Mouse (Mus musculus) splenic B cell, adult 2 months (primary cell): Measurements from ENCODE around the gene Timp3.

ENCODE experiments used
- DNase-seq: peaks from one replicate; pipeline ENCODE4 v3.0.0-alpha.2; 2011; ENCODE audit warnings: low read depth, low spot score
- H3K27me3 ChIP-seq: 2 replicates; pipeline ENCODE4 v1.6.1; 2012; ENCODE audit warnings: mild to moderate bottlenecking, low read length, moderate library complexity, mixed read lengths; ENCODE audit not compliant: control insufficient read depth, poor library complexity, insufficient read depth, severe bottlenecking
- H3K36me3 ChIP-seq: 2 replicates; pipeline ENCODE4 v1.6.1; 2012; ENCODE audit warnings: mild to moderate bottlenecking, low read length, moderate library complexity, mixed read lengths; ENCODE audit not compliant: control insufficient read depth, poor library complexity, insufficient read depth, severe bottlenecking

Gene Timp3

DNA sequence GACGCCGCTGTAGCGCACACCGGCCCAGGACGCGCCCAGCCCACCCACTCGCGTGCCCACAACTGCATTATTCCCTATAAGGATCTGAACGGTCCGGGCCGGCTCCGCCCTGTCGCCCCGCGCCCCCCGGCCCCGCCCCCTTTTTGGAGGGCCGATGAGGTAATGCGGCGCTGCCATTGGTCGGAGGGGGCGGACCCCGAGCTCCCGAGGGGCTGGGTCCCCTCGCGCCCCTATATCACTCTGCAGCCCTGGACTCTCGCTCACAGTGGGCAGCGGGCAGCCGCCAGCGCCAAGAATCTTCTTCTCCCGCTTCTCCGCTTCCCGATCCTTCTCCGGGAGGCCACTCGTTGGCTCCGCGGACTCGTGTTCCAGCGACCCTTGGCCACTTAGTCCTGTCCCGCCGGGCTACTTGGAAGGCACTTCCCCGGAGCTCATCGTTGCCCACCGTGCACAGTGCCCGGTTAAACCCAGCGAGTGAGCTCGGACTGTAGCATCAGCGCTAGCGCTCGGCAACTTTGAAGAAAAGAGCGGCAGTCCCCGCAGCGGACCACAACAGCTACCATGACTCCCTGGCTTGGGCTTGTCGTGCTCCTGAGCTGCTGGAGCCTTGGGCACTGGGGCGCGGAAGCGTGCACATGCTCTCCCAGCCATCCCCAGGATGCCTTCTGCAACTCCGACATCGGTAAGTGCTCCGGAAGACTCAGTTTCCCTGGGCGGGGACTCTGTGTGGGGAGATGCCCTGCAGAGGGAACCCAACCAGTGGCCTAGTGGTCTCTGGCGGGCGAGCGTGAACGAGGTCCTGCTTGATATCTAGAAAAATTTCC, at the start of gene Timp3:
Gene Timp3 (plus strand): TSS at position 80 of the 824 bp plus-strand sequence.
- H3K27me3 ChIP-seq, result no peaks in the 10 kb centered on the region
- H3K36me3 ChIP-seq, result no peaks in the 10 kb centered on the region
- no peak for DNase-seq

DNA sequence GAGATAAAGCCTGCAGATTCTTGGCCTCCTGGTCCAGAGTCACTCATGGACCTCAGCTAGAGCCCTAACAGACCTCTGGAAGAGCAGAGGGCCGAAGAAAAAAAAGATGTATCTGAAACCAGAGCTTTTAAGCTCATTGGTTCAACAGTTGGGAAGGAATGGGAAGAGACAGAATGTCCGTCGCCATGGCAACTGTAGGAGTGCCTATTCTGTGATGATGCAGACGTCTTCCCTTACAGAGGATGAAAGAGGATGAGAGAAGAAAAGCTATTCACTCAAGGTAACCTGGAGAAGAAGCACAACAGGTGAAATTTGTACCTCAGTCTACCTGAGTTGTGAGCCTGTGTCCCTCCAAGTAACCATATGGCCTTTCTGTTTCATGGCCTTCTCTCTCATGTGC, 44.0 kb upstream of the Timp3 start:
- H3K36me3 ChIP-seq, result no peaks in the 10 kb centered on the region
- H3K27me3 ChIP-seq, result no peaks in the 10 kb centered on the region
- DNase-seq, result no peak

DNA sequence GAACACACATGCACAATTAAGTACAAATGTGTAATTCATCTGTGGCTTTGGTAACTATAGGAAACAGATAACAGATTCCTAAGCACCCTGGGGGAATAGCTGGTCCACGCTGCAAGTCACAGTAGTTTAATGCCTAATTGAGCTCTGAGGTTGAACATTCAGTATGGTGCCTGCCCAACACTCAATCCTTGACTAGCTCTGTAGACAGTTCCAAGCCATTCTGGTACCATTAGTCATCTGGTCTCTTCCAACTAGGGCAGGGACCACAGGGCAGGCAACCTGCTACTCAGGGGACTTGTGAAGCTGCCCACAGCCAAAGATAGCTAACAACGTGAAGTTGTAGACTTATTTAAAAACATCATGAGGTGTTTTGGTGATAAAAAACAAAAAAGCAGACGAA, 43.1 kb upstream of the Timp3 start:
- Histone ChIP-seq H3K36me3 (no peaks in the 10 kb centered on the region), H3K27me3 (no peaks in the 10 kb centered on the region)
- no peak for DNase-seq

DNA sequence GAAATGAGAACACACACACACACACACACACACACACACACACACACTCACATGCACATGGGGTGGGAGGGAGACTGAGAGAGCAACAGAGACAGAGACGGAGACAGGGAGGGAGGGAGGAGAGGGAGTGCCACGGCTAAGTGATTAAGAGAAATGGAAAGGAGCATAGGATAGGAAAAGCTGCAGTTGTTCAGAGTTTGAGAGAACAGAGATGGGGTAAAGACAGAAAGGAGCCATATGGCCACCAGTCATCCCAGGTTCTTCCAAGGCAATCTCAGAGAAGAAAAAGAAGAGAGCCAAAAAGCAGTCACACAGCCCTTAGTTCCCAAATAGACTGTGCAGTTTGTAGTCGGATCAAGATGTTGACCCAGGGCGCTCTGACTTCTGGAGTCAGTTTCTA, 42.1 kb upstream of the Timp3 start:
- Histone ChIP-seq H3K36me3 (no peaks in the 10 kb centered on the region), H3K27me3 (no peaks in the 10 kb centered on the region)
- DNase-seq, result no peak

DNA sequence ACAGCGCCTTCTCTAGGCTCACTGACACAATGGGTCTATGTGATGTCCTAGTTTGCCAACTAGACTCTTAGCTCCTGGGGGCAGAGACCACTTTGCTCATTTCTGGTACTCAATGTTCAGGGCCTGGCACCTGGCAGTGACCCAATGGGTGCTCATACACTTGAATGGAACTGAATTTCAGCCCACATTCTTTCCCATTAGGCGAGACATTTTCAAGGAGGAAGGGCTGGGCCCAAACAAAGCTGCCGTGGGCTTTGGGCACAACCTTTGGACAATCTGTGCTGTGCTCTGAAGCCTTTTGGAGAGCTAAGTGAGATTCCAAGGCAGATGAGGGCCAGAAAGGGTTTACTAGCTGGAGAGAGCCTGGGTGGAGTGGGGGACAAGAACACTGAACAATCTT, 41.2 kb upstream of the Timp3 start:
- no peak for DNase-seq
- H3K27me3 ChIP-seq, result no peaks in the 10 kb centered on the region
- no peaks in the 10 kb centered on the region for H3K36me3 ChIP-seq

DNA sequence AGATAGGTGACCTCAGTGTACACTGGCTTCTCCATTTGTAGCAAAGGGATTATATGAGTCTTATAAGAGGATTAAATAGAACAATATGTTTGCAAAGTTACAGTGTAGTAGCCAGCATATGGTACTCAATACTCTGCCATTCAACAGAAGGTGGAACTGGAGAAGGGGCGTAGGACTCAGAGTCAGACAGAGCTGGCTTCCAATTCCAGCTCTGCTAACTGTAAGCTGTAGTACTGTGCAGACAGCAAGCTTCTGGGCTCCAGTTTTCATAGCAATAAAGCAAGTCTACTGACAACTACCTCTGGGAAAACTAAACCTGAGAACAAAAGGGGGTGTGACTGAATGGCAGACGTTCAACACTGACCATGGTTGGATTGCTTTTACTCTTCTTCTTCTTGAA, 38.4 kb upstream of the Timp3 start:
- no peaks in the 10 kb centered on the region for H3K27me3 ChIP-seq
- no peaks in the 10 kb centered on the region for H3K36me3 ChIP-seq
- no peak for DNase-seq

DNA sequence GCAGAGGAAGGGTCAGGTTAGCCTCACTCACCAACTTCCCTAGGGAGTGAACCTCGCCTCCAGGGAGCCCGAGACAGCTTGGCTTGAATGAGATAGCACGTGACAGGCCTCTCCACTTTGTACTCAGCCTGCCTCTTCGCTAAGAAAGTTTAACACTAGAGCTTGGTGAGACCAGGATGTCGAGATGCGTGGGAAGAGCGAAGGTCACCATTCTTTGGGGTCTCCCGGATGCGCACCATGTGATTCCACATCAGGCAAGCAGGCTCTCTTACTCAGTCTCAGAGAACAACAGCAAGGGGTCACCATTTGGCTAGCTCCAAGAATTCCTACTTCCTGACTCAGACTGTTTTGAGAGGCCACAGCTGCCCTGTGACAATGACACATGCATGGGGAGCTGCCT, 35.6 kb upstream of the Timp3 start:
- Histone ChIP-seq H3K27me3 (no peaks in the 10 kb centered on the region), H3K36me3 (no peaks in the 10 kb centered on the region)
- no peak for DNase-seq

DNA sequence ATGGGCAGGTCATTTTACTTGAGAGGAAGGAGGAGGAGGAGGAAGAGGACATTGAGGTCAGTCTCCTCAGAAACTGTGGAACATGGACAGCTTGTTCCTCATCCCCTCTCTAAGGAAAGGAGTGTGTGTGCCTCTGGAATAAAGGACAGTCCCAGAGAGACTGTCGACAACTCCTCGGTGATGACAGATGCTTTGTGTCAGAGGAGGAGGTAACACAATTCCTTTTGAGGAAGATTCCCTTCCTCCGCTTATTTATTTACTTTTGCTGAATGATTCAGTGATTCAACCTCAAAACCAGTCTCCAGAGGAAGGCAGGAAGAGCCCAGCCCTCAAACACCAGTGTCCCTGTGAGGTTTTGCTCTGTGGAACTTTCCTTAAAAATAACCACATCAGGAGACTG, 29.9 kb upstream of the Timp3 start:
- H3K27me3 ChIP-seq, result no peaks in the 10 kb centered on the region
- DNase-seq, result no peak
- no peaks in the 10 kb centered on the region for H3K36me3 ChIP-seq

DNA sequence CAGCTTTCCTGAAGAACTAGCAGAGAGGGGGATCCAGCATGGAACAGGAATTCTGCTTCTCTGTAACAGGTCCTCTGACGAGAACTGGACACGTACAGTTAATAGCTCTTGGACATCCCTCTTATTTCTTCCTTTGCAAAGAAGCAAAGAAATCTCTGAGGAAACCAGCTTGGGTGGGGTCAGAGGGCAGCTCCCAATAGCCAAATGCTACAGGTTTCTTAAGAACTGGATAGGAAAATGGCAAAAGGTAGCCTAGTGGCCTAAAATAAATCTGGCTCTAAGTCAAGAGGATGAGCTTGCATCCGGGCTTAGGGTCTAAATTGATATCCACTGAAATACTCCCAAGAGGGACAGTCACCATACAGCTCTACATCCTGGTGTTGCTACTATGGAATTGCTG, 27.3 kb upstream of the Timp3 start:
- no peaks in the 10 kb centered on the region for H3K36me3 ChIP-seq
- DNase-seq, result no peak
- H3K27me3 ChIP-seq, result no peaks in the 10 kb centered on the region

DNA sequence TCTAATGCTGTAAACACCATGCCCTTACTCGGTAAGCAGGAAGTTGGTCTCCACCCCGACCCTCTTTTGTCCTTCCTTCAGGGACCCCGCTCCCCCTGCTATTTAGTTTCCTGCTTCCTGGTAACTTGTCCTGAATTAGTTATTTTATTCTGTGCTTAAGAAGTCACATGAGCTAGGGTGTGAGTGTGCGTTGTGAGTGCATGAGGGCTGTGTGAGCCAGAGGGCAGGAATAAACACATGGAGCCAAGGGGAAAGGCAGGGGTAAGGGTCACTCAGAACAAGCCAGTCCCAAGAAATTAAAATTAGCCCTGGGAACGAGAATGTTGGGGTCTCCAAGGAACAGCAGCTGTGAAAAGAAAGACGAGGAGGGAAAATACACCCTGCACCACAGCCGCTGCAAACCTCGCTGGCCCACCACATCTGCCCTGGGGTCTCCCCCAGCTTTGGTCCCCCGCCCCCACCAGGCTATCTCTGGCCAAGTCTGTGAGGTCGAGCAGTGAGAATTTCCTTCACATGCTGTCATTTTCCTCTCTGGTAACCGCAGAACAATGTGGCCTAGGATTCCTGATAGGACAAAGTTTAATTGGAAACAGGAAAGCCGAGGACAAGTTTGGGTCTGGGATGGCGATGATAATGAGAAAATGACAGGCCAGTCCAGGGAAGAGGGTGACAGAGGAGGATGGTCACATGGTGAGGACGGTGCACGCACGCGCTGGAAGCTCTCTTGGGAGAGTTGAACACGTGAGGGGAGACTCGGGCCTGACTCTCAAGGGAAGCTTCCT, 26.6 kb upstream of the Timp3 start:
- H3K36me3 ChIP-seq, result no peaks in the 10 kb centered on the region
- no peak for DNase-seq
- no peaks in the 10 kb centered on the region for H3K27me3 ChIP-seq

DNA sequence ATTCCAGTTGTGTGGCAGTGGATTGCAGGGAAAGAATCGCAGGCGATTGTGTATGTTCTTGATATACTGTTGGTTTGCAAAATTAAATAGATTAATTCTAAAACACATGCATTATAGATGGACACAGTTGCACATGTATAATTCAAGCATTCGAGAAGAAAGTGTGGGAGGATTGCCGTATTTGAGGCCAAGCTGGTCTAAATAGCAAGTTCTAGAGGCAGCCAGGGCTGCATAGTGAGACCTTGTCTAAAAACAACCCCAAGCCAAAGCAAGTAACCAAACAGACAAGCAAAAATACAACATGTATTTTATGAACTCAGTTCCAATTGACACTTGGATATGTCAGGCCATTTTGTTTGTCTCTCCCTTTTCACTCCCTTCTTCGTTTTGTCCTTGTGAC, 24.6 kb upstream of the Timp3 start:
- H3K27me3 ChIP-seq, result no peaks in the 10 kb centered on the region
- H3K36me3 ChIP-seq, result no peaks in the 10 kb centered on the region
- DNase-seq, result no peak

DNA sequence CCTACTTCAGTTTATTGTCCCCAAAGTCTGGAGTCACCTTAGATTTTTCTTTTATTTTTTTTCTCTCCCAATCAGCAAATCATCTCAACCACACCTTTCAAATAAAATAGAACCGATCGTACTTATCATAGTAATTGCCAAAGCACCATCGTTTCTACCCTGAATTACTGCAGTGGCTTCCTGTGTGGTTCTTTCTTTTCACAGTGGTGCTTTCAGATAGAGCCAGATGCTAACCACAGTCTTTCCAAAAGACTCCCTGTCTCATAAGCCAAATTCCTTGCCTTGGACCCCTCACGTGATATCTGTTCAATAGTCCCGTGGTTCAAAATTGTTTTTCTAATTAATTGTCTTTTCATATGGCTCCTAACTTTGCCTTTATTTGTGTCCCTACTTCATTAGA, 22.8 kb upstream of the Timp3 start:
- H3K36me3 ChIP-seq, result no peaks in the 10 kb centered on the region
- no peaks in the 10 kb centered on the region for H3K27me3 ChIP-seq
- DNase-seq, result no peak

DNA sequence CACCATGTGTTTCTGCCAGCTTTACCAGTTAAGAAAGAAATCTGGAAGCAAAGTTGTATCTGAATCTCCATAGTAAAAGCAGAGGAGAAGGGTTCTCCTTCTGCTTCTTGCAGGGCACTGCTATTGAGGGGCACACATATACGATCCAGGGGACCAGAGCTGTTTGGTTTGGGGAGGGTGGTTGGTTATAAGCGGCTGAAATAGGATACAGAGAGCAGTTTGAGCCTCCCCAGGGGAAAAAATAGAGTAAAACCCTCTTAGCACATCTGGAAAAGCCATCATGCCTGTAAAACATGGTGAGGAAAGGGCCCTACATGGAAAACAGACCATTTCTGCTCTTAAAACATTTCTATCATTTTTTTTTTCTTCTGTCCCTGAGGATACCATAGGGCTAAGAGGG, 21.7 kb upstream of the Timp3 start:
- H3K36me3 ChIP-seq, result no peaks in the 10 kb centered on the region
- DNase-seq, result no peak
- H3K27me3 ChIP-seq, result no peaks in the 10 kb centered on the region

DNA sequence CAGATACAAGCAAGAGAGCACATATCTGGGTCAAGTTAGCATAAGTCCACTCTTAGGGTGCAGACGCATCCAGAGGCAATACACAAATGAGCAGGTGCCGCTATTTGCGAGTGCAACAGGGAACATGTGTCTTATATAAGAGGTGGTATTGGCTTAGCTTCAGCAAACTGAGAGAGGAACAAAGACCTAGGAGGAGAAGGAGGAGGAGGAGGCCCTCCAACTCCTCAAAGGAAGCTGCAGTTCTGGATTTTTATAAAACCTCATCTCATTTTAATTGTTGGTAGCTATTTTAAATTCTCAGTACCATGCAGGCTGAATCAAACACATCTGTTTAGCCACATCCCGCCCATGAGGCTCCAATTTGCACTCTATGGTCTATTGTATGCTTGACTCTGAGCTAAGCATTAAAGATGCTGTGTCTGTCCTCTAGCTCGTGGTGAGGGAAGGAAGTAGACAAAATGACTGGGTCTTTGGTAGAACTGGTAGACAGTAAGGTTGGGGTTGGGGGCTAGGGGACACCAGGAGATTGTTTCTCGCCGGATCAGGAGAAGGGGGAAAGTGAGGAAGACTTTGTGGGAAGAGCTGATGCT, 20.5 kb upstream of the Timp3 start:
- no peak for DNase-seq
- no peaks in the 10 kb centered on the region for H3K27me3 ChIP-seq
- H3K36me3 ChIP-seq, result no peaks in the 10 kb centered on the region

DNA sequence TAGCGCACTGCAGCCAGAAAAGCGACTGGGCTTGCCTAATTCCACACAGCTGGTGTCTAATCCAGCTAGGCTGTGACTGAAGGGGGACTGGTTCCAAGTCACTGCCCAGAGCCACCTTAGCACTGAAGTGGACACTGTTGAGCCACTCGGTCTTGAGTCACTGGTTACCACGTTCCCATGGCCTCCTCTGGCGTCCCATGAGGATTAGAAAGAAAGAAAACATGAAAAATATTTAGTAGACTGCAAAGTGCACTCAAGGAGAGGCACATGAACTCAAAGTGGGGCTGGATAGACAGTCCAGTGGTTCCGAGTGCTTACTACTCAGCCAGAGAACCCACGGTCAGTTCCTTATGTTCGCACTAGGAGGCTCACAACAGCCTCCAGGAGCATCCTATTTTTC, 18.9 kb upstream of the Timp3 start:
- DNase-seq, result no peak
- Histone ChIP-seq H3K36me3 (no peaks in the 10 kb centered on the region), H3K27me3 (no peaks in the 10 kb centered on the region)
